Mouse (Mus musculus) heart, embryonic 12.5 days (tissue): ENCODE results near the gene Alkbh5. TPM values are rescaled to one million over a fixed set of nuclear protein-coding genes. Genes with fewer than 3 reads are reported as not detected.

ENCODE experiments used
- ATAC-seq: fragments of 200-750 bp; cut with Nextera tagmentation; 2 replicates; pipeline ENCODE4 v1.8.0; 2017; ENCODE audit warnings: moderate TSS enrichment, moderate library complexity; ENCODE audit not compliant: insufficient number of reproducible peaks, low FRiP score
- H3K27ac ChIP-seq: fragments of 300-500 bp; sonication (generic); 2 replicates; pipeline ENCODE4 v1.5.1; 2016; ENCODE audit warnings: mild to moderate bottlenecking, moderate library complexity; ENCODE audit not compliant: poor library complexity, severe bottlenecking
- H3K27me3 ChIP-seq: fragments of 300-500 bp; sonication (generic); replicated peaks from 2 replicates; pipeline ENCODE4 v1.6.1; 2016; ENCODE audit warnings: mild to moderate bottlenecking, moderate library complexity
- H3K36me3 ChIP-seq: fragments of 300-500 bp; sonication (generic); 2 replicates; pipeline ENCODE4 v1.6.1; 2016; ENCODE audit warnings: mild to moderate bottlenecking, moderate library complexity
- H3K4me1 ChIP-seq: fragments of 300-500 bp; sonication (generic); replicated peaks from 2 replicates; pipeline ENCODE4 v1.6.1; 2016; ENCODE audit warnings: mild to moderate bottlenecking
- H3K4me2 ChIP-seq: fragments of 300-500 bp; sonication (generic); 2 replicates; pipeline ENCODE4 v1.6.1; 2016; ENCODE audit warnings: mild to moderate bottlenecking, moderate library complexity
- H3K4me3 ChIP-seq: fragments of 300-500 bp; sonication (generic); 2 replicates; pipeline ENCODE4 v1.5.1; 2016; ENCODE audit warnings: mild to moderate bottlenecking
- H3K9ac ChIP-seq: fragments of 300-500 bp; sonication (generic); 2 replicates; pipeline ENCODE4 v1.6.1; 2016; ENCODE audit warnings: mild to moderate bottlenecking, moderate library complexity
- H3K9me3 ChIP-seq: fragments of 300-500 bp; sonication (generic); replicated peaks from 2 replicates; pipeline ENCODE4 v1.6.1; 2016; ENCODE audit warnings: mild to moderate bottlenecking, moderate library complexity
- WGBS: fragments of 180-500 bp; shearing (Covaris S2); methylation state at CpG from one replicate; pipeline ENCODE4 v1.1.7; 2016; 5-methylcytosine and 5-hydroxymethylcytosine counted together
- polyA plus RNA-seq: library from polyadenylated mRNA; unstranded; fragments of >200 nt; fragmentation: Nextera tagmentation; extraction: Ambion mirVana; gene quantifications from 2 replicates; pipeline ENCODE4 v1.2.1, GENCODE M21; 2016

Gene Alkbh5
- polyA plus RNA-seq, 1 experiment from 2014 or later, result 44.6 TPM

DNA sequence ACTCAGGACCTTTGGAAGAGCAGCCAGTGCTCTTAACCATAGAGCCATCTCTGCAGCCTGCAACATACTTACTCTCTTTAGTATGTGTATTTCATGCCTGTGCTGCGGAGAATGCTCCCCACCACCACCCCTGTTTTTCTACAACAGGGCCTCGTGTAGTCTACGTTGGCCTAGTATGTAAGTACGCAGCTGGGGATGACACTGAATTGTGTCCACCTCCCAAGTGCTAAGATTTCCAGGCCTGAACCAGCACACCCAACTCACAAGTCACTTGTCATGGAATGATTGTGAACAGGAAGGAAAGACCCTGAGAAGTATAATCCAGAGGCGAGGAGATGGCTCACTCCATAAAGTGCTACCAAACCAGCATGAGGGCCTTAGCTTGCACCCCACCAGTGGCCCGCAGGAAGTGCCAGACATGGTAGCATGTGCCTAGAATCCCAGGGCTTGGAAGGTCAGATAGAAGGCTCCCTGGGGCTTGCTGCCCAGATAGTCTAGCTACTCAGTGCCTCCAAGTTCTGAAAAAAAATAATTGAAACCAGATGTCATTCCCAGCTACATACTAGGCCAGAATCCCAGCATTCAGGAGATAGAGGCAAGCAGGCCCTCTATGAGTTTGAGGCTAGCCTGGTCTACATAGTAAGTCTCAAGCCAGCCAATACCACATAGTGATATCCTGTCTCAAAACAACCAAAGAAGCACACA is 13.4 kb upstream of the Alkbh5 start:
- no peak for ATAC-seq

DNA sequence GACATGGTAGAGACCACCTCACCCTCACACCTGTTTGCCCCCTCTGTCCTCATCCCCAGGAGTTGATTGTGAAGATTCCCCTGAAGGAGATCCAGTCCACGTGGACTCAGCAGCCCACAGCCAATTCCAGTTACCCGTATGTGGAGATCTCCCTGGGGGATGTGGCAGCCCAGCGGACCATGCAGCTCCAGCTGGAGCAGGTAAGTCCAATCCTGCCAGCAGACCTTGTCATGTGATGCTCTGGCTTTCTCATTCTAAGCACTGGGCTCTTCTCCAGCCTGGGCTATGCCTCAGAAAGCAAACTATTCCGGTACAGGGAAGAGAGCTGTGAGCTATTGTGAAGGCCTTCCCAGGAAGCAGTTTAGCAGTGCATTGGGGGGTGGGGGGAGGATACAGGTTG is 9.7 kb upstream of the Alkbh5 start:
- Histone ChIP-seq H3K27me3 (no peaks in the 10 kb centered on the region; the same call in 1 of the 2 replicates), H3K4me2 (no peak overlapping the region), H3K4me3 (no peak overlapping the region), H3K4me1 (no peaks in the 10 kb centered on the region), H3K9ac (no peak overlapping the region), H3K27ac (no peak overlapping the region), H3K36me3 (no peaks in the 10 kb centered on the region), H3K9me3 (no peaks in the 10 kb centered on the region)
- 71% methylated on average over 4 of the region's 4 CpGs for WGBS
- no peak for ATAC-seq

More for the DNA sequence above, 13.4 kb upstream of the Alkbh5 start:
- Histone ChIP-seq H3K4me3 (no peak overlapping the region), H3K9ac (no peak overlapping the region), H3K4me2 (no peak overlapping the region), H3K27ac (no peak overlapping the region), H3K9me3 (no peaks in the 10 kb centered on the region), H3K27me3 (no peaks in the 10 kb centered on the region), H3K36me3 (no peaks in the 10 kb centered on the region), H3K4me1 (no peaks in the 10 kb centered on the region)
- WGBS, result 81% methylated on average over 6 of the region's 6 CpGs

- ATAC-seq, result no peak
- Histone ChIP-seq H3K4me1 (peaks cover 14% of the 10 kb centered on the region), H3K9me3 (no peaks in the 10 kb centered on the region), H3K4me2 (peak overlapping the region; percentile 95), H3K27ac (peak overlapping the region; percentile 99; the same call in 1 of the 2 replicates), H3K27me3 (no peaks in the 10 kb centered on the region; the same call in 1 of the 2 replicates), H3K36me3 (peaks cover 4% of the 10 kb centered on the region; the same call in 1 of the 2 replicates), H3K9ac (no peak overlapping the region), H3K4me3 (no peak overlapping the region; the same call in 1 of the 2 replicates)
- WGBS, result 85% methylated on average over 2 of the region's 2 CpGs
Measured at GRCm38 (mm10) chr11:60535676-60536075, 505 bp upstream of the Alkbh5 start.

DNA sequence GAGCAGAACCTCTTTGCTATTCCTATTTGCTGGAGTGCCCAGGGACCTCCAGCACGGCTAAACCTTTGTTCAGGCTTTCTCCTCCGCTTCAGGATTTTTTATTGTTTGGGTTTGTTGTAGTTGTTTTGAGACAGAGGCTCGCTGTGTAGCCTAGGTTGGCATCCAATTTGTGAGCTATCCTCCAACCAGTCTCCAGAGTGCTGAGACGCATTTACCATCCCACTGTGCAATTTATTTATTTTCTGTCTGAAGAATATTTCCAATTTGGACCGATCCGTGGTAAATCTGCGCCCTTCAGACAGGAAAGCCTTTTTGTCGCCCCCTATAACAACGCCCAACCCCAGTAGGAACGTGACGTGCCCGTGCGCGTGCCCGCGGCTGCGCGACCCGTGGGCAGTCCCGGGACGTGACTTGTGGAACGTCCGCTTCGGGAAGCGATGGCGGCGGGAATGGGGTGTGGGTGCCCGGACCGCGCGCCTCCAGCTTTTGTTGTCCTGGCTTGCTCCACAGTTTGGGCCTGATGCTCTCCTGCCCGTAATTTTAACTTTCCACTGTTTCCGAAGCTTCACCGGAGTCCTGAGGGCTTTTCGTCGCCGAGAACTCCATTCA is 782 bp downstream of the Alkbh5 start:
- Histone ChIP-seq H3K4me3 (peak overlapping the region; percentile 82), H3K9me3 (no peaks in the 10 kb centered on the region), H3K27me3 (no peaks in the 10 kb centered on the region), H3K36me3 (peaks cover 11% of the 10 kb centered on the region), H3K4me1 (peaks cover 21% of the 10 kb centered on the region), H3K9ac (peak overlapping the region; percentile 96), H3K4me2 (peak overlapping the region; percentile 95), H3K27ac (peak overlapping the region; percentile 99)
- under 1% methylated on average over 37 of the region's 37 CpGs for WGBS
- ATAC-seq, result peak; percentile 84

GRCm38 (mm10) chr11:60537468-60538347 is 1.5 kb downstream of the Alkbh5 start:
- under 1% methylated on average over 88 of the region's 91 CpGs for whole genome bisulfite sequencing
- peak overlapping the region; percentile 82 for H3K4me3 ChIP-seq
- H3K4me1 ChIP-seq, result peaks cover 27% of the 10 kb centered on the region
- H3K4me2 ChIP-seq, result peak overlapping the region; percentile 95
- peak overlapping the region; percentile 96 for H3K9ac ChIP-seq
- no peaks in the 10 kb centered on the region for H3K9me3 ChIP-seq
- peaks cover 18% of the 10 kb centered on the region for H3K36me3 ChIP-seq
- H3K27me3 ChIP-seq, result no peaks in the 10 kb centered on the region
- peak overlapping the region; percentile 99 for H3K27ac ChIP-seq
- ATAC-seq, result peak; percentile 92

GRCm38 (mm10) chr11:60538371-60539281 is 2.4 kb downstream of the Alkbh5 start:
- peaks cover 34% of the 10 kb centered on the region for H3K4me1 ChIP-seq
- peak overlapping the region; percentile 99 for H3K27ac ChIP-seq
- no peaks in the 10 kb centered on the region for H3K9me3 ChIP-seq
- no peaks in the 10 kb centered on the region for H3K27me3 ChIP-seq
- peak; percentile 26 for ATAC-seq
- H3K36me3 ChIP-seq, result peaks cover 22% of the 10 kb centered on the region
- peak overlapping the region; percentile 95 for H3K4me2 ChIP-seq
- H3K4me3 ChIP-seq, result peak overlapping the region; percentile 82
- WGBS, result under 1% methylated on average over 93 of the region's 93 CpGs
- peak overlapping the region; percentile 96 for H3K9ac ChIP-seq

DNA sequence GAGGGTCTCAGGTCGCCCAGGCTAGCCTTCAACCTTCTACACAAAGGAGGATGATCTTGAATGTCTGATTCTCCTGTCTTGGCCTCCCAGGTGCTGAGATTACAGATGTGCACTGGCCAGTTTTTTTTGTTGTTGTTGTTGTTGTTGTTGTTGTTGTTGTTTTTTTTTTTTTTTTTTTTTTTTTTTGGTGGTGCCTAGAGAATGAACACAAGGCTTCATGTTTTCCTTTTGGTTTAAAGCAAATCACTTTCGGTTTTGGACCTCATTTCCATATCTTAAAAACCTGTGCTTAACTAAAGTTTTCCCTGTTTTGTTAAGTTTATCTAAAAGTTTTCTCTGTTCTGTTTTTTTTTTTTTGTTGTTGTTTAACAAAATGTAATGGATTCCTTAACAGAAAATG is 3.4 kb downstream of the Alkbh5 start:
- ATAC-seq, result no peak
- H3K36me3 ChIP-seq, result peaks cover 22% of the 10 kb centered on the region
- no peak overlapping the region for H3K27ac ChIP-seq
- H3K4me2 ChIP-seq, result peak overlapping the region; percentile 95
- no peaks in the 10 kb centered on the region for H3K27me3 ChIP-seq
- WGBS, result 6% methylated on average over 2 of the region's 2 CpGs
- H3K9me3 ChIP-seq, result no peaks in the 10 kb centered on the region
- peak overlapping the region; percentile 96 for H3K9ac ChIP-seq
- peak overlapping the region; percentile 82 for H3K4me3 ChIP-seq
- peaks cover 35% of the 10 kb centered on the region for H3K4me1 ChIP-seq

DNA sequence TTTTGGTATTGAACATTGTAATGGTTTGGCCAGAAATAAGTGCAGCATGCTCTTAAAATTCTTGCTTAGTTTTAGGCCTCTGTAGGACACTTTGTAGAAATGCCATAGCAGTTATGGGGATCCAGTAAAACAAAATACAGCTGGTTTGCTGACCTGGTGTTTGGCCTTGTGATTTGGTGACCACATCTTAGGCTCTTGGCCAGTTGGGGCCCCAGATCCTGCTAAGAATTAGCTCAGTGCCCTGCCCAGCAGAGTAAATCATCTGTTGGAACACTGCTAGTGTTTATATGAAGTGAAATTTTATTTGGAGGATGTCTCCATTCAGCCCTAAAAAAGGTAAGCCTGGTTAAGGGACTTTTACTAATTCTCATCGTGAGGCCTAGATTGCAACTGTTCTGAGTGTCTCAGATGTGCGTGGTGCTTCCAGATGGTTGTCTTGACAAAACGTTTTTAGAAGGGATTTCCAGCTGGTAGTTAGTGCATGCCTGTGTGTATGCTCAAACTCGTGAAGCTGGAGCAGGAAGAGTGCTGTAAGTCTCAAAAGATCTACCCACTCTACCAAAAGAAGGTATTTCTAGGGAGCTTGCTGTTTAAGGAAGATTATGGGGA is 3.9 kb downstream of the Alkbh5 start:
- Histone ChIP-seq H3K4me2 (peak overlapping the region; percentile 97), H3K27me3 (no peaks in the 10 kb centered on the region), H3K36me3 (peaks cover 22% of the 10 kb centered on the region), H3K9ac (peak overlapping the region; percentile 77), H3K27ac (no peak overlapping the region), H3K4me1 (peaks cover 38% of the 10 kb centered on the region), H3K4me3 (peak overlapping the region; percentile 51), H3K9me3 (no peaks in the 10 kb centered on the region)
- ATAC-seq, result no peak
- 8% methylated on average over 4 of the region's 4 CpGs for WGBS

DNA sequence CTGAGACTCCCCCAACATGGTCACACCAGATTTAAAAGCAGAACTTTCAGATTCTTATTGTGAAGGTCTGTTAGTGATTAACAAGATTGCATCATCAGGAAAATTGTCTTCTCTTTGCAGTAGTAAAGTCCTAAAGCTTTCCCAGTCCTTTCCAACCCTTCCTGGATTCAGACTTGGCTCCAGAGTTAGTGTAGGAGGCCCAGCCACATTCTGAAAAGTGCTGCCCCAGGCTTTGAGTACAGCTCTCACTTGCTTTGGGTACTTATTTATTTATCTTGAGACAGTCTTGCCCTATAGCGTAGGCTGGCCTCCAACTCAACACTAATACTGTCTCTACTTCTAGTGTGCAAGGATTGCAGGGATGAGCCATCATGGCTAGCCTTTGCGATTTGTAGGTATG is 4.6 kb downstream of the Alkbh5 start:
- H3K36me3 ChIP-seq, result peaks cover 22% of the 10 kb centered on the region
- no peak for ATAC-seq
- peak overlapping the region; percentile 77 for H3K9ac ChIP-seq
- no peaks in the 10 kb centered on the region for H3K9me3 ChIP-seq
- peaks cover 41% of the 10 kb centered on the region for H3K4me1 ChIP-seq
- 63% methylated on average over 2 of the region's 2 CpGs for WGBS
- 0 out of 2 replicates have a peak overlapping the region, but pooled peaks have one; percentile 30 for H3K27ac ChIP-seq
- peak overlapping the region; percentile 51 for H3K4me3 ChIP-seq
- H3K4me2 ChIP-seq, result peak overlapping the region; percentile 97
- no peaks in the 10 kb centered on the region for H3K27me3 ChIP-seq

- H3K36me3 ChIP-seq, result peaks cover 22% of the 10 kb centered on the region
- peak overlapping the region; percentile 5; the same call in 1 of the 2 replicates for H3K4me2 ChIP-seq
- no peak for ATAC-seq
- H3K4me1 ChIP-seq, result peaks cover 43% of the 10 kb centered on the region
- no peak overlapping the region for H3K4me3 ChIP-seq
- H3K27me3 ChIP-seq, result no peaks in the 10 kb centered on the region
- H3K9ac ChIP-seq, result no peak overlapping the region
- no peaks in the 10 kb centered on the region for H3K9me3 ChIP-seq
- WGBS, result 83% methylated on average over 6 of the region's 6 CpGs
- no peak overlapping the region for H3K27ac ChIP-seq
Measured at GRCm38 (mm10) chr11:60541831-60542230, 5.7 kb downstream of the Alkbh5 start.
